Mouse (Mus musculus): ENCODE data around the gene Terb2. TPM values are rescaled to one million over a fixed set of nuclear protein-coding genes. Genes with fewer than 3 reads are reported as not detected.

Terb2 gene
- polyA plus RNA-seq (2015; fragmentation: Nextera tagmentation; extraction: Ambion mirVana), result not detected in 2 replicates

DNA sequence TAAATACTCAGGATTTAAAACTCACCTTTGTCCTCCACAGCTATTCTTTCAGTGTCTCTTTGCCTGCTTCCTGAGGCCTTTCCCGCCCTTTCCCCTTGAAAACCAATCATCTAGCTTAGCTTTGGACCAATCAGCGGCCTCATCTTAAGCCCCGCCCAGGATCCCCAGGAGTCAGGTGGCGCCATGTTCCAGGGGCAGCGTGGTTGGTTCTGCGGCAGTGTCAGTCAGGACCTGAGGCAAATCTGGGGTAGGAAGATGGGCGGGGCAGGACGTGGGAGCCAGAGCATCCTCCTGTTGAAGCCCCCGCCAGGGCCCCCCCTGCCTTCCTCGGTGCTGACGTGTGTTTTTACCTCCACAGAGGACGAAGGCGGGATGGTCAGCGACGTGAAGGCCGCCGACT, at the start of gene Terb2, which contains the start of gene Patl2:
Gene Terb2 (plus strand): TSS at position 167 of the 400 bp plus-strand sequence.
Gene Patl2 (minus strand): TSS at position 84 of the 400 bp plus-strand sequence.
- H3K36me3 ChIP-seq (replicated peaks; ENCODE audit: insufficient read depth, low read length), result no peaks in the 10 kb centered on the region
- WGBS (ENCODE audit: insufficient replicate concordance), result 80% methylated on average over 17 of the region's 17 CpGs
- no peak within 1 kb of the TSS for H3K4me3 ChIP-seq (ENCODE audit: low read depth, low read length)
- H3K9ac ChIP-seq (replicated peaks), result no peak within 1 kb of the TSS
- H3K4me2 ChIP-seq (ENCODE audit: low read depth, low read length), result no peak within 1 kb of the TSS
- H3K27ac ChIP-seq (ENCODE audit: low read depth), result no peak within 1 kb of the TSS
- TF ChIP-seq EP300 (IDR thresholded peaks at IDR 0.05; ENCODE audit: low read depth) (no peak), CTCF (IDR thresholded peaks at IDR 0.05; ENCODE audit: low read depth) (no peak)
- ATAC-seq (no peak), DNase-seq (no peak)
- H3K9me3 ChIP-seq (ENCODE audit: low read length), result no peaks in the 10 kb centered on the region
- no peaks in the 10 kb centered on the region for H3K27me3 ChIP-seq (ENCODE audit: insufficient read depth, low read length)
- H3K4me1 ChIP-seq (ENCODE audit: insufficient read depth), result no peaks in the 10 kb centered on the region

DNA sequence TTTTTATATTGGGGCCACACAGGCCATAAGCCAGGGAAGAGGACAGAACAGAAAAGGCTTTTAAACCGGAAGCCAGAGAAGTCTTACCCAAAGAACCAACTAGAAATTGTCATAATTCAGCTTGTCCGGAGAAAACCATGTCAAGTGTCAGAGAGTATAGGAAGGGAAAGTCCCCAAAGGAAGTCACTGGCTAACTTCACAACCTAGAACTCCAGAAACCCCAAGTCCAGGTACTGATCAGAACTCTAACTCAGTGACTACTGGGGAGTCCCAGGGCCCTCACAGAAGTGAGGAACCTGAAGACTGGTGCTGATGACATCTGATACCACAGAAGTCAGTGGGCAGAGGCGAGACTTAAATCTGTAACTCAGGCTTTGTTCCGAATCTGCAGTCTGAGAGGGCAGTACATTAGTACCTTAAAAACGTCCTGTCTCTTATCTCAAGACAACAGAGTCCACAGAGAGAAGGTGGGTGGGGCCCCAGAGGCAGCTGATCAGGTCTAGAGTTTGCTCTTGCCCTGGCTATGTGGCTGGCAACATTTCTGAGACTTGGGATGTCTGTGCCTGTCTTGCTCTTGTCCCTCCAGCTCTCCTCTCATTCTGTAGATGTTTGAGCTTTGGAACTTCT, 48.1 kb upstream of the Terb2 start:
- ATAC-seq, result peak; percentile 78
- Histone ChIP-seq H3K4me2 (ENCODE audit: low read depth, low read length) (peak overlapping the region; percentile 44), H3K9ac (replicated peaks) (peak overlapping the region; percentile 12)

DNA sequence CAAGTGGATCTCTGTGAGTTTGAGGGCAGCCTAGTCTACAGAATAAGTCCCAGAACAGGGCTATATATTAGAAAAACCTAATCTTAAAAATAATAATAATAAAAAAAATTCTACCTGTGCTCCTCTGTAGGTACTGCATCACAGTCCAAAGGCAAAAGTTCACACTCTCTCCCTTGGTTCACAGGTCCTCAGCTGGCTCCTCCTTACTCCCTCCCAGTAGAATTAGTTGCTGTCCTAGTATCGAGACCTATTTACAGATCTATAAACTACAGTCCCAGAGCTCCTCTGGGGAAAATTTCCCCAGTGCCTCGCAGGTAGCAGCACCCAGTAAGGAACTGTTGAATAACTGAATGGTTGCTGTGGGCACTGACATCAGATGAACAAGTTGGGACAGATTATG, 45.3 kb upstream of the Terb2 start:
- Histone ChIP-seq H3K4me3 (ENCODE audit: low read depth, low read length) (no peak overlapping the region), H3K27ac (ENCODE audit: low read depth) (peak overlapping the region; percentile 88)
- 49% methylated on average over 2 of the region's 2 CpGs for WGBS (ENCODE audit: insufficient replicate concordance)

More for the DNA sequence above, 48.1 kb upstream of the Terb2 start:
- Histone ChIP-seq H3K36me3 (replicated peaks; ENCODE audit: insufficient read depth, low read length) (no peaks in the 10 kb centered on the region), H3K9me3 (ENCODE audit: low read length) (no peaks in the 10 kb centered on the region), H3K4me1 (ENCODE audit: insufficient read depth) (peaks cover 22% of the 10 kb centered on the region), H3K27ac (ENCODE audit: low read depth) (peak overlapping the region; percentile 39; the same call in 1 of the 2 replicates), H3K27me3 (ENCODE audit: insufficient read depth, low read length) (no peaks in the 10 kb centered on the region), H3K4me3 (ENCODE audit: low read depth, low read length) (no peak overlapping the region)
- WGBS (ENCODE audit: insufficient replicate concordance), result 23% methylated on average over 5 of the region's 5 CpGs
- TF ChIP-seq EP300 (IDR thresholded peaks at IDR 0.05; ENCODE audit: low read depth) (peak; percentile 72), CTCF (IDR thresholded peaks at IDR 0.05; ENCODE audit: low read depth) (no peak)
- DNase-seq, result peak; percentile 61

DNA sequence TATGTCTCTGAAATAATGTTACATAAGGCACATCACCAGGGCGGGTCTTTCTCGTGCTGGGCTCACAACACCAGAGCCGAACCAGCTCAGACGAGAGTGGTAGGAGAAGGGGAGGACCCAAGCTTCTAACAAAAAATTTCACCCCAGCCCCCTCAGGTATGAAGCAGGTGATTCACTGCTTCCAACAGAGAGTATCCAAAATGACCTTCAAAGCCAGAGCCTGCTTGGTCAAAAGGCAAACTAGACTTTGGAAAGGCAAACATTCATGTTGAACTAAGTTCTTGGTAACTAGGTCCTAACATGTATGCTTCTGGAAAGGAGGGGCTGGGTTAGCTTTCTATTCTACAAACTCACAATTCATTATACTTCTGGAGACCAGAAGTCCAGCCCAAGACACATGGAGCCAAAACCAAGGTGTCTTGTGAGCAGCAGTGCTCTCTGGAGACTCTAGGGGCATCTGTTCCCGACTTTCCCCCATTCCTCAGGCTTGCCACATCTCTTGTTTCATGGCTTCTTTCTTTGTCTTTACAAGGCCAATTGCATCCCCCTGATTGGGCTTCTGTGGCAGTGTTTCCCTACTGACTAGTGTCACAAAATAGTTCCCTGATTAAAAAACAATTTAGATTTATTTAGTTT, 44.6 kb upstream of the Terb2 start:
- no peaks in the 10 kb centered on the region for H3K36me3 ChIP-seq (replicated peaks; ENCODE audit: insufficient read depth, low read length)
- no peak for DNase-seq
- H3K4me3 ChIP-seq (ENCODE audit: low read depth, low read length), result no peak overlapping the region
- H3K9me3 ChIP-seq (ENCODE audit: low read length), result no peaks in the 10 kb centered on the region
- peak overlapping the region; percentile 88 for H3K27ac ChIP-seq (ENCODE audit: low read depth)
- H3K9ac ChIP-seq (replicated peaks), result peak overlapping the region; percentile 28; the same call in 1 of the 2 replicates
- H3K27me3 ChIP-seq (ENCODE audit: insufficient read depth, low read length), result no peaks in the 10 kb centered on the region
- ATAC-seq, result peak; percentile 85
- peak; percentile 19; the same call in 1 of the 2 replicates for TF ChIP-seq CTCF (IDR thresholded peaks at IDR 0.05; ENCODE audit: low read depth)
- TF ChIP-seq EP300 (IDR thresholded peaks at IDR 0.05; ENCODE audit: low read depth), result peak; percentile 53; the same call in 1 of the 2 replicates
- WGBS (ENCODE audit: insufficient replicate concordance), result 57% methylated on average over 5 of the region's 5 CpGs
- peaks cover 27% of the 10 kb centered on the region for H3K4me1 ChIP-seq (ENCODE audit: insufficient read depth)
- H3K4me2 ChIP-seq (ENCODE audit: low read depth, low read length), result peak overlapping the region; percentile 48

More for the DNA sequence above, 45.3 kb upstream of the Terb2 start:
- ATAC-seq, result peak; percentile 70
- no peaks in the 10 kb centered on the region for H3K36me3 ChIP-seq (replicated peaks; ENCODE audit: insufficient read depth, low read length)
- H3K4me1 ChIP-seq (ENCODE audit: insufficient read depth), result peaks cover 27% of the 10 kb centered on the region
- TF ChIP-seq CTCF (IDR thresholded peaks at IDR 0.05; ENCODE audit: low read depth) (no peak), EP300 (IDR thresholded peaks at IDR 0.05; ENCODE audit: low read depth) (no peak)
- peak overlapping the region; percentile 48 for H3K4me2 ChIP-seq (ENCODE audit: low read depth, low read length)
- no peaks in the 10 kb centered on the region for H3K9me3 ChIP-seq (ENCODE audit: low read length)
- H3K9ac ChIP-seq (replicated peaks), result peak overlapping the region; percentile 28; the same call in 1 of the 2 replicates
- DNase-seq, result no peak
- no peaks in the 10 kb centered on the region for H3K27me3 ChIP-seq (ENCODE audit: insufficient read depth, low read length)

DNA sequence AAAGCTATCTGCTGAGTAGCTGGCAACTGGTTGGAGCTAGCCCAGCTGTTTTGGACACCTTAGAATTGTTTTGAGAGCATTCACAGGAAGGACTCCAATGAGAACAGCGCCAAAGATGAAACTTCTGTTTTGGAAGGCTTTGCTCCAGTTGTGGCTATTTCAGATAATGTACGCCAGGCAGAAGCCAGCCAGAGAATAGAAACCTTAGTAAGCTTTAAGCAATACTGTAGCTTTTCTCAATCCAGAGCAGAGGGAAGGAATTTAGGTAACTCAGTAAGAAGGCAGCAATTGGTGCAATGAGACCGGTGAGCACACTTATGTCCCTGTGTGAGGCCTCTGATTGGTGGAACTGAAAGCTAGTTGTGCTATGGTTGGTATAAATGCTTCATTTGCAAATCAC, 43.0 kb upstream of the Terb2 start:
- no peaks in the 10 kb centered on the region for H3K9me3 ChIP-seq (ENCODE audit: low read length)
- TF ChIP-seq EP300 (IDR thresholded peaks at IDR 0.05; ENCODE audit: low read depth) (no peak), CTCF (IDR thresholded peaks at IDR 0.05; ENCODE audit: low read depth) (no peak)
- DNase-seq (no peak), ATAC-seq (no peak)
- H3K4me3 ChIP-seq (ENCODE audit: low read depth, low read length), result no peak overlapping the region
- H3K4me1 ChIP-seq (ENCODE audit: insufficient read depth), result peaks cover 27% of the 10 kb centered on the region
- H3K36me3 ChIP-seq (replicated peaks; ENCODE audit: insufficient read depth, low read length), result no peaks in the 10 kb centered on the region
- no peak overlapping the region for H3K9ac ChIP-seq (replicated peaks)
- H3K4me2 ChIP-seq (ENCODE audit: low read depth, low read length), result no peak overlapping the region
- no peaks in the 10 kb centered on the region for H3K27me3 ChIP-seq (ENCODE audit: insufficient read depth, low read length)
- H3K27ac ChIP-seq (ENCODE audit: low read depth), result 0 out of 2 replicates have a peak overlapping the region, but pooled peaks have one; percentile 16
- WGBS (ENCODE audit: insufficient replicate concordance), result 84% methylated on average over 3 of the region's 3 CpGs

DNA sequence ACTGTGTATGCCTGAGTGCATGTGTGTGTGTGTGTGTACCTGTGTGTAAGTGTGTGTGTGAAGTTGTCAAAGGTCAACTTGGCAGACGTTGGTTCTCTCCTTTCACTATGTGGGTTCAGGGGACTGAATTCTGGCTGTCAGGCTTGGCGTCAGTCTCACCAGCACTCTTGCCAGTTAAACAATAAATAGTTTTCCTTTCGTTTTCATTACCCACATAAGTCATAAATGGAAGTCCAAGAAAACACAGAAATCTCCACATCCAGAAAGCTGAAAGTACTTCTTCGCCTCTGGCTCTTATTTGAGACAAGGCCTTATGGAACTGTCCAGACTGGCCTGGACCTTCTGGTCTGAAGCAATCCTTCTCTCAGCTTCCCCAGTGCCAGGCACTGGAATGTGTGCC, 40.3 kb upstream of the Terb2 start:
- Histone ChIP-seq H3K4me1 (ENCODE audit: insufficient read depth) (peaks cover 34% of the 10 kb centered on the region), H3K36me3 (replicated peaks; ENCODE audit: insufficient read depth, low read length) (peaks cover 11% of the 10 kb centered on the region), H3K27ac (ENCODE audit: low read depth) (peak overlapping the region; percentile 50), H3K9ac (replicated peaks) (no peak overlapping the region), H3K9me3 (ENCODE audit: low read length) (no peaks in the 10 kb centered on the region), H3K4me2 (ENCODE audit: low read depth, low read length) (no peak overlapping the region), H3K4me3 (ENCODE audit: low read depth, low read length) (no peak overlapping the region), H3K27me3 (ENCODE audit: insufficient read depth, low read length) (no peaks in the 10 kb centered on the region)
- ATAC-seq (no peak), DNase-seq (no peak)
- TF ChIP-seq EP300 (IDR thresholded peaks at IDR 0.05; ENCODE audit: low read depth), result no peak
- TF ChIP-seq CTCF (IDR thresholded peaks at IDR 0.05; ENCODE audit: low read depth), result no peak
- 51% methylated on average over 4 of the region's 4 CpGs for WGBS (ENCODE audit: insufficient replicate concordance)

Data from liver, postnatal 0 days (tissue).